22 mouse cellular contexts compared by ENCODE assay signal in the genomic region with DNA sequence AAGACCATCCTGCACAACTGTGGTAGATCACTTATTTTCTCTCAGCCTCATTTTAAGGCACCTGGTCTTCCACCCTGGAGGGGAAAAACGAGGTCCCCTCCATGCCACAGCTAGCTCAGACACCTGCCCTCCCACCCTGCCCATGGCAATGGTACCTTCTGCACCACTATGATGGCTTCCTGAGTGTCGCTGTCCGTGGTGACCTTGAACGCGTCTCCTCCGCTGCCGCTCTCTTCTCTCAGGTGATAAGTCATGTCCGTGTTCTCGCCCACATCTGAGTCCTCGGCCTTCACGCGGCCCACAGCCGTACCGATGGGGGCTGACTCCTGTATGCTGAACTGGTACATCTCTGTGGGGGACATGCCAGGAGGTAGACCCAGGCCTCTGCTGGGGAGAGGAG. TPM values are rescaled to one million over a fixed set of nuclear protein-coding genes. Genes with fewer than 3 reads are reported as not detected.
"Had no signal": no experiment of that assay in that cellular context is flagged by ENCODE, and none has a peak within 500 bp of the region (broad histone marks: within the 10 kb centered on the region; RNA-seq: fewer than 3 reads in every experiment).

No protein-coding gene starts in this region.

- DNase-seq: retina, postnatal 1 day; right cerebral cortex, adult 18-20 months; right cerebral cortex, postnatal 14 days; right cerebral cortex, postnatal 25 days; right cerebral cortex, postnatal 4 days; spleen, adult 18-20 months; thymus, adult 18-20 months; thymus, adult 2 months; thymus, postnatal 14 days; thymus, postnatal 25 days; thymus, postnatal 36 days; thymus, postnatal 4 days had no signal

- H3K4me3 ChIP-seq: neural tube, embryonic 15.5 days; stomach, embryonic 15.5 days had no signal

- H3K36me3 ChIP-seq: neural tube, embryonic 15.5 days; stomach, embryonic 15.5 days had no signal

- H3K4me2 ChIP-seq: neural tube, embryonic 15.5 days; stomach, embryonic 15.5 days had no signal

RNA-seq across cellular contexts. Expression of gene 1700025C18Rik, which starts 52.9 kb away (rescaled TPM):
- polyA plus RNA-seq: neural tube, embryonic 14.5 days; neural tube, embryonic 15.5 days; small intestine, adult 2 months; spleen, adult 2 months; stomach, embryonic 14.5 days; stomach, embryonic 15.5 days; stomach, embryonic 16.5 days; stomach, postnatal 0 days; thymus, adult 2 months; thymus, postnatal 0 days; urinary bladder, adult 2 months had no signal
